Mouse (Mus musculus) mouse trophoblast stem cell (cell line): ENCODE measurements around the gene Gbf1.

Experiments used
- in situ Hi-C, 2 experiments: fragments of 300-500 bp; cut with MseI, MboI; formaldehyde crosslinking; loops; 2 replicates in 1 of 2; 3 replicates in 1 of 2; pipeline ENCODE4 v1.15.1; 2025

The Gbf1 gene

GRCm38 (mm10) chr19:46152127-46152803 lies at the start of gene Gbf1:
TSS of gene Gbf1 (plus strand) at chr19:46152509.
- in situ Hi-C loops, result no loop called here

GRCm38 (mm10) chr19:46103437-46104186 lies 48.7 kb upstream of the Gbf1 start:
- in situ Hi-C loops, result no loop called here

GRCm38 (mm10) chr19:46104187-46104557 lies 48.1 kb upstream of the Gbf1 start:
- in situ Hi-C loops, result no loop called here

- in situ Hi-C loops, result no loop called here
Measured at GRCm38 (mm10) chr19:46110214-46110613, 42.1 kb upstream of the Gbf1 start.

- in situ Hi-C loops, result no loop called here
Measured at GRCm38 (mm10) chr19:46110781-46111180, 41.5 kb upstream of the Gbf1 start.

- in situ Hi-C loops, result no loop called here
Measured at GRCm38 (mm10) chr19:46114617-46115016, 37.7 kb upstream of the Gbf1 start.

GRCm38 (mm10) chr19:46119458-46119857 lies 32.9 kb upstream of the Gbf1 start:
- in situ Hi-C loops, result no loop called here

GRCm38 (mm10) chr19:46120872-46121271 lies 31.4 kb upstream of the Gbf1 start:
- in situ Hi-C loops, result no loop called here

GRCm38 (mm10) chr19:46123876-46124275 lies 28.4 kb upstream of the Gbf1 start:
- in situ Hi-C loops, result no loop called here

GRCm38 (mm10) chr19:46124651-46125050 lies 27.7 kb upstream of the Gbf1 start:
- in situ Hi-C loops, result no loop called here

GRCm38 (mm10) chr19:46126301-46126700 lies 26.0 kb upstream of the Gbf1 start:
- in situ Hi-C loops, result no loop called here

GRCm38 (mm10) chr19:46129737-46130136 lies 22.6 kb upstream of the Gbf1 start:
- in situ Hi-C loops, result loop anchor here (10.0 kb wide), 1 partner anchor 125 kb away; no protein-coding TSS in a partner anchor

GRCm38 (mm10) chr19:46131283-46131682 lies 21.0 kb upstream of the Gbf1 start:
- in situ Hi-C loops, result loop anchor here (10.0 kb wide), 1 partner anchor 124 kb away; no protein-coding TSS in a partner anchor

GRCm38 (mm10) chr19:46131694-46132525 lies 20.4 kb upstream of the Gbf1 start, which contains the start of gene Elovl3:
TSS of gene Elovl3 (plus strand) at chr19:46131897.
- in situ Hi-C loops, result loop anchor here (10.0 kb wide), 1 partner anchor 123 kb away; no protein-coding TSS in a partner anchor

- in situ Hi-C loops, result loop anchor here (10.0 kb wide), 1 partner anchor 122 kb away; no protein-coding TSS in a partner anchor
Measured at GRCm38 (mm10) chr19:46132577-46132976, 19.7 kb upstream of the Gbf1 start.

- in situ Hi-C loops, result loop anchor here (10.0 kb wide), 1 partner anchor 120 kb away; no protein-coding TSS in a partner anchor
Measured at GRCm38 (mm10) chr19:46135297-46135696, 17.0 kb upstream of the Gbf1 start.

- in situ Hi-C loops, result loop anchor here (10.0 kb wide), 1 partner anchor 119 kb away; no protein-coding TSS in a partner anchor
Measured at GRCm38 (mm10) chr19:46135789-46136638, 16.3 kb upstream of the Gbf1 start.

GRCm38 (mm10) chr19:46136639-46137580 lies 15.4 kb upstream of the Gbf1 start:
- in situ Hi-C loops, result loop anchor here (10.0 kb wide), 1 partner anchor 118 kb away; no protein-coding TSS in a partner anchor

- in situ Hi-C loops, result no loop called here
Measured at GRCm38 (mm10) chr19:46140324-46140723, 12.0 kb upstream of the Gbf1 start.

GRCm38 (mm10) chr19:46141091-46141490 lies 11.2 kb upstream of the Gbf1 start:
- in situ Hi-C loops, result no loop called here
